Mouse (Mus musculus): ENCODE measurements at regions not wholly inside any gene's neighbourhood (a gene's known extent, or its start where the extent isn't known, plus 50 kb on each side); places are given as distances from the start of the nearest gene placed in this dataset.

GRCm38 (mm10) chr5:119215364-119215763 lies 455.1 kb upstream of the Tbx3 start:
- DNase-seq (ENCODE audit: low read depth, low spot score), result no peak

GRCm38 (mm10) chr5:119216146-119216545 lies 454.3 kb upstream of the Tbx3 start:
- DNase-seq (ENCODE audit: low read depth, low spot score), result no peak

- no peak for DNase-seq (ENCODE audit: low read depth, low spot score)
These were observed 453.4 kb upstream of the Tbx3 start for GRCm38 (mm10) chr5:119217077-119217476.

GRCm38 (mm10) chr5:119228691-119229090 lies 441.8 kb upstream of the Tbx3 start:
- DNase-seq (ENCODE audit: low read depth, low spot score), result no peak

- no peak for DNase-seq (ENCODE audit: low read depth, low spot score)
These were observed 437.5 kb upstream of the Tbx3 start for GRCm38 (mm10) chr5:119232941-119233340.

- DNase-seq (ENCODE audit: low read depth, low spot score), result no peak
These were observed 434.6 kb upstream of the Tbx3 start for GRCm38 (mm10) chr5:119235884-119236283.

- DNase-seq (ENCODE audit: low read depth, low spot score), result no peak
These were observed 423.6 kb upstream of the Tbx3 start for GRCm38 (mm10) chr5:119246824-119247223.

GRCm38 (mm10) chr5:119248626-119249025 lies 421.8 kb upstream of the Tbx3 start:
- no peak for DNase-seq (ENCODE audit: low read depth, low spot score)

GRCm38 (mm10) chr5:119249124-119249718 lies 421.2 kb upstream of the Tbx3 start:
- DNase-seq (ENCODE audit: low read depth, low spot score), result no peak

GRCm38 (mm10) chr5:119251311-119252047 lies 419.0 kb upstream of the Tbx3 start:
- DNase-seq (ENCODE audit: low read depth, low spot score), result no peak

GRCm38 (mm10) chr5:119257374-119258120 lies 412.9 kb upstream of the Tbx3 start:
- DNase-seq (ENCODE audit: low read depth, low spot score), result no peak

GRCm38 (mm10) chr5:119258831-119259230 lies 411.6 kb upstream of the Tbx3 start:
- no peak for DNase-seq (ENCODE audit: low read depth, low spot score)

- no peak for DNase-seq (ENCODE audit: low read depth, low spot score)
These were observed 405.1 kb upstream of the Tbx3 start for GRCm38 (mm10) chr5:119265149-119265890.

- no peak for DNase-seq (ENCODE audit: low read depth, low spot score)
These were observed 399.1 kb upstream of the Tbx3 start for GRCm38 (mm10) chr5:119271234-119271852.

GRCm38 (mm10) chr5:119273203-119273602 lies 397.3 kb upstream of the Tbx3 start:
- no peak for DNase-seq (ENCODE audit: low read depth, low spot score)

GRCm38 (mm10) chr5:119273615-119274014 lies 396.9 kb upstream of the Tbx3 start:
- no peak for DNase-seq (ENCODE audit: low read depth, low spot score)

- DNase-seq (ENCODE audit: low read depth, low spot score), result no peak
These were observed 395.5 kb upstream of the Tbx3 start for GRCm38 (mm10) chr5:119274817-119275494.

- no peak for DNase-seq (ENCODE audit: low read depth, low spot score)
These were observed 390.3 kb upstream of the Tbx3 start for GRCm38 (mm10) chr5:119280146-119280545.

- no peak for DNase-seq (ENCODE audit: low read depth, low spot score)
These were observed 380.7 kb upstream of the Tbx3 start for GRCm38 (mm10) chr5:119289808-119290207.

- DNase-seq (ENCODE audit: low read depth, low spot score), result no peak
These were observed 378.1 kb upstream of the Tbx3 start for GRCm38 (mm10) chr5:119292323-119292722.

- no peak for DNase-seq (ENCODE audit: low read depth, low spot score)
These were observed 377.6 kb upstream of the Tbx3 start for GRCm38 (mm10) chr5:119292889-119293288.

Measured in A20 (cell line).